Mouse (Mus musculus): Measurements from ENCODE around the gene Nrm.

Gene Nrm

GRCm38 (mm10) chr17:35866911-35867890 lies 6.1 kb downstream of the Nrm start:
- DNase-seq (ENCODE audit: low spot score in 2 of 2), result peak; percentile 20 to 39

GRCm38 (mm10) chr17:35868165-35868820 lies 7.2 kb downstream of the Nrm start:
- no peak for DNase-seq (ENCODE audit: low spot score in 2 of 2)

GRCm38 (mm10) chr17:35868961-35869345 lies 7.8 kb downstream of the Nrm start:
- no peak for DNase-seq (ENCODE audit: low spot score in 2 of 2)

- peak; percentile 23 to 50 for DNase-seq (ENCODE audit: low spot score in 2 of 2)
These were observed 8.4 kb downstream of the Nrm start for GRCm38 (mm10) chr17:35869346-35870067.

- DNase-seq (ENCODE audit: low spot score in 2 of 2), result peak; percentile 23 to 54
These were observed 9.2 kb downstream of the Nrm start for GRCm38 (mm10) chr17:35870151-35870883.

- DNase-seq (ENCODE audit: low spot score in 2 of 2), result no peak
These were observed 10.0 kb downstream of the Nrm start for GRCm38 (mm10) chr17:35870884-35871696.

- DNase-seq (ENCODE audit: low spot score in 2 of 2), result peak; percentile 84 to 89
These were observed 12.8 kb downstream of the Nrm start for GRCm38 (mm10) chr17:35873774-35874519.

GRCm38 (mm10) chr17:35874721-35875120 lies 13.6 kb downstream of the Nrm start:
- no peak for DNase-seq (ENCODE audit: low spot score in 2 of 2)

GRCm38 (mm10) chr17:35879245-35880057 lies 18.3 kb downstream of the Nrm start, which contains the start of gene Dhx16:
Gene Dhx16, plus strand, starts transcription at chr17:35879819.
- DNase-seq (ENCODE audit: low spot score in 2 of 2), result peak; percentile 90 to 94

- DNase-seq (ENCODE audit: low spot score in 2 of 2), result no peak
These were observed 21.8 kb downstream of the Nrm start for GRCm38 (mm10) chr17:35882924-35883323.

GRCm38 (mm10) chr17:35883777-35884176 lies 22.7 kb downstream of the Nrm start:
- no peak for DNase-seq (ENCODE audit: low spot score in 2 of 2)

- DNase-seq (ENCODE audit: low spot score in 2 of 2), result no peak
These were observed 26.6 kb downstream of the Nrm start for GRCm38 (mm10) chr17:35887725-35888124.

- DNase-seq (ENCODE audit: low spot score in 2 of 2), result peak; percentile 75 to 87
These were observed 35.9 kb downstream of the Nrm start, which contains the start of gene 2310061I04Rik for GRCm38 (mm10) chr17:35896781-35897643. Gene 2310061I04Rik, minus strand, starts transcription at chr17:35897431.

- DNase-seq (ENCODE audit: low spot score in 2 of 2), result no peak
These were observed 36.8 kb downstream of the Nrm start for GRCm38 (mm10) chr17:35897644-35898573.

- DNase-seq (ENCODE audit: low spot score in 2 of 2), result no peak
These were observed 39.5 kb downstream of the Nrm start for GRCm38 (mm10) chr17:35900636-35901035.

- no peak for DNase-seq (ENCODE audit: low spot score in 2 of 2)
These were observed 42.3 kb downstream of the Nrm start for GRCm38 (mm10) chr17:35903343-35903991.

All from urinary bladder, postnatal 36 days (tissue).